Mouse (Mus musculus) ES-Bruce4 (cell line): ENCODE data around the gene Atn1.

Source experiments
- CTCF ChIP-seq: IDR thresholded peaks from one replicate; pipeline ENCODE4 v1.8.1; 2011; ENCODE audit warnings: low read depth, low read length
- EP300 ChIP-seq: IDR thresholded peaks from 2 replicates; pipeline ENCODE4 v1.6.1; 2011; ENCODE audit warnings: low read depth, low read length; ENCODE audit not compliant: insufficient read depth

GRCm38 (mm10) chr6:124719354-124719978 is 36.9 kb downstream of the Atn1 start:
- TF ChIP-seq EP300, result no peak
- no peak for TF ChIP-seq CTCF
